ENCODE assay signal across 12 mouse cellular contexts in genomic region chr17:43459737-43460230, GRCm38 (mm10). TPM values are rescaled to one million over a fixed set of nuclear protein-coding genes. Genes with fewer than 3 reads are reported as not detected.
A peak's percentile ranks its signal among the peaks of the same experiment; 100 is the strongest.
DNase-seq lines count a peak whose midpoint lies in the region; ATAC-seq and TF ChIP-seq lines count a peak whose summit lies in the region.
"Had no signal": no experiment of that assay in that cellular context is flagged by ENCODE, and none has a peak within 500 bp of the region (broad histone marks: within the 10 kb centered on the region; RNA-seq: fewer than 3 reads in every experiment).

No protein-coding gene starts in this region.

- H3K27me3 ChIP-seq in forebrain, embryonic 10.5 days (ENCODE audit: poor library complexity, severe bottlenecking), result no peaks in the 10 kb centered on the region
- H3K27me3 ChIP-seq in forebrain, embryonic 14.5 days (replicated peaks; ENCODE audit: control insufficient read depth, insufficient read depth, low read length), result no peaks in the 10 kb centered on the region
- H3K27me3 ChIP-seq in lung, embryonic 14.5 days (ENCODE audit: insufficient read depth, low read length), result no peaks in the 10 kb centered on the region
- H3K27me3 ChIP-seq in midbrain, embryonic 15.5 days (replicated peaks), result no peaks in the 10 kb centered on the region
- H3K27me3 ChIP-seq: liver, embryonic 12.5 days had no signal

- TF ChIP-seq CTCF in lung, embryonic 14.5 days (IDR thresholded peaks at IDR 0.05; ENCODE audit: low read depth), result no peak

- H3K4me2 ChIP-seq in forebrain, embryonic 14.5 days (ENCODE audit: low read length), result no peak overlapping the region
- H3K4me2 ChIP-seq in lung, embryonic 14.5 days, result no peak overlapping the region
- peak overlapping the region; percentile 34; the same call in 1 of the 2 replicates for H3K4me2 ChIP-seq in midbrain, embryonic 15.5 days
- H3K4me2 ChIP-seq: liver, embryonic 12.5 days had no signal

- no peak for DNase-seq in forebrain, embryonic 10.5 days (ENCODE audit: extremely low spot score, low spot score)
- no peak for DNase-seq in forebrain, embryonic 14.5 days (ENCODE audit: low spot score)
- DNase-seq in lung, embryonic 14.5 days, result no peak
- DNase-seq in lung, postnatal 14 days, result no peak
- DNase-seq in heart, postnatal 4 days, result peak; percentile 12
- no peak for DNase-seq in thymus, postnatal 36 days
- DNase-seq in right cerebral cortex, postnatal 4 days, result no peak

- H3K4me1 ChIP-seq in forebrain, embryonic 10.5 days, result peaks cover 13% of the 10 kb centered on the region
- no peaks in the 10 kb centered on the region for H3K4me1 ChIP-seq in forebrain, embryonic 14.5 days (ENCODE audit: control insufficient read depth, insufficient read depth, low read length)
- no peaks in the 10 kb centered on the region for H3K4me1 ChIP-seq in lung, embryonic 14.5 days (ENCODE audit: insufficient read depth)
- peaks cover 13% of the 10 kb centered on the region for H3K4me1 ChIP-seq in midbrain, embryonic 15.5 days
- H3K4me1 ChIP-seq: liver, embryonic 12.5 days had no signal

- ATAC-seq in forebrain, embryonic 14.5 days, result no peak; the same call in none of the 2 replicates
- peak; percentile 8; the same call in 1 of the 2 replicates for ATAC-seq in lung, embryonic 14.5 days (ENCODE audit: insufficient read depth)
- ATAC-seq in midbrain, embryonic 15.5 days (replicated peaks), result peak; percentile 11

- H3K9ac ChIP-seq in forebrain, embryonic 14.5 days (ENCODE audit: low read length), result no peak overlapping the region; the same call in 1 of the 2 replicates
- no peak overlapping the region for H3K9ac ChIP-seq in lung, embryonic 14.5 days
- no peak overlapping the region for H3K9ac ChIP-seq in midbrain, embryonic 15.5 days
- H3K9ac ChIP-seq: liver, embryonic 12.5 days had no signal

- 81% methylated on average over 12 of the region's 12 CpGs for WGBS in forebrain, embryonic 10.5 days
- 80% methylated on average over 12 of the region's 12 CpGs for WGBS in forebrain, embryonic 14.5 days
- 55% methylated on average over 12 of the region's 12 CpGs for WGBS in lung, embryonic 14.5 days
- WGBS in midbrain, embryonic 15.5 days, result 78% methylated on average over 12 of the region's 12 CpGs

- no peaks in the 10 kb centered on the region for H3K9me3 ChIP-seq in forebrain, embryonic 10.5 days
- no peaks in the 10 kb centered on the region for H3K9me3 ChIP-seq in forebrain, embryonic 14.5 days (replicated peaks; ENCODE audit: control insufficient read depth, low read length)
- no peaks in the 10 kb centered on the region for H3K9me3 ChIP-seq in lung, embryonic 14.5 days (ENCODE audit: low read depth, low read length)
- no peaks in the 10 kb centered on the region for H3K9me3 ChIP-seq in midbrain, embryonic 15.5 days
- H3K9me3 ChIP-seq: liver, embryonic 12.5 days had no signal

- no peaks in the 10 kb centered on the region for H3K36me3 ChIP-seq in forebrain, embryonic 10.5 days (replicated peaks)
- no peaks in the 10 kb centered on the region for H3K36me3 ChIP-seq in forebrain, embryonic 14.5 days (ENCODE audit: control insufficient read depth, insufficient read depth, low read length)
- H3K36me3 ChIP-seq in lung, embryonic 14.5 days (ENCODE audit: insufficient read depth), result no peaks in the 10 kb centered on the region
- H3K36me3 ChIP-seq in midbrain, embryonic 15.5 days (replicated peaks), result no peaks in the 10 kb centered on the region
- H3K36me3 ChIP-seq: liver, embryonic 12.5 days had no signal

- H3K4me3 ChIP-seq in forebrain, embryonic 10.5 days, result no peak overlapping the region
- H3K4me3 ChIP-seq in forebrain, embryonic 14.5 days (ENCODE audit: low read depth, low read length), result no peak overlapping the region
- H3K4me3 ChIP-seq in lung, embryonic 14.5 days (ENCODE audit: low read depth, low read length), result no peak overlapping the region
- H3K4me3 ChIP-seq in midbrain, embryonic 15.5 days, result no peak overlapping the region
- H3K4me3 ChIP-seq: liver, embryonic 12.5 days had no signal

- H3K27ac ChIP-seq in forebrain, embryonic 10.5 days, result peak overlapping the region; percentile 44; the same call in 1 of the 2 replicates
- H3K27ac ChIP-seq in forebrain, embryonic 14.5 days (ENCODE audit: low read depth, low read length), result no peak overlapping the region
- H3K27ac ChIP-seq in lung, embryonic 14.5 days (ENCODE audit: low read depth), result no peak overlapping the region
- H3K27ac ChIP-seq in midbrain, embryonic 15.5 days, result no peak overlapping the region
- H3K27ac ChIP-seq: liver, embryonic 12.5 days had no signal

RNA-seq across cellular contexts. Expression of gene Mep1a, which starts 42.8 kb away (rescaled TPM):
- polyA plus RNA-seq in forebrain, embryonic 10.5 days (2016; fragmentation: Nextera tagmentation; extraction: Ambion mirVana), result not detected in 2 replicates
- polyA plus RNA-seq in forebrain, embryonic 14.5 days (2014; fragmentation: Nextera tagmentation; extraction: Ambion mirVana), result not detected in 2 replicates
- not detected in 2 replicates for polyA plus RNA-seq in lung, embryonic 14.5 days (2014; fragmentation: Nextera tagmentation; extraction: Ambion mirVana)
- not detected for total RNA-seq in heart, postnatal 4 days (2021)
- polyA plus RNA-seq in midbrain, embryonic 15.5 days (2015; fragmentation: Nextera tagmentation; extraction: Ambion mirVana), result 0.10 TPM in 1 of 2 replicates, not detected in the other
- total RNA-seq: adrenal gland, postnatal 25 days; heart, postnatal 14 days; monocyte, adult 5-6 weeks had no signal
- polyA plus RNA-seq: liver, embryonic 12.5 days had no signal
